Comparison of ENCODE assay signal across 8 mouse cellular contexts in the genomic region with DNA sequence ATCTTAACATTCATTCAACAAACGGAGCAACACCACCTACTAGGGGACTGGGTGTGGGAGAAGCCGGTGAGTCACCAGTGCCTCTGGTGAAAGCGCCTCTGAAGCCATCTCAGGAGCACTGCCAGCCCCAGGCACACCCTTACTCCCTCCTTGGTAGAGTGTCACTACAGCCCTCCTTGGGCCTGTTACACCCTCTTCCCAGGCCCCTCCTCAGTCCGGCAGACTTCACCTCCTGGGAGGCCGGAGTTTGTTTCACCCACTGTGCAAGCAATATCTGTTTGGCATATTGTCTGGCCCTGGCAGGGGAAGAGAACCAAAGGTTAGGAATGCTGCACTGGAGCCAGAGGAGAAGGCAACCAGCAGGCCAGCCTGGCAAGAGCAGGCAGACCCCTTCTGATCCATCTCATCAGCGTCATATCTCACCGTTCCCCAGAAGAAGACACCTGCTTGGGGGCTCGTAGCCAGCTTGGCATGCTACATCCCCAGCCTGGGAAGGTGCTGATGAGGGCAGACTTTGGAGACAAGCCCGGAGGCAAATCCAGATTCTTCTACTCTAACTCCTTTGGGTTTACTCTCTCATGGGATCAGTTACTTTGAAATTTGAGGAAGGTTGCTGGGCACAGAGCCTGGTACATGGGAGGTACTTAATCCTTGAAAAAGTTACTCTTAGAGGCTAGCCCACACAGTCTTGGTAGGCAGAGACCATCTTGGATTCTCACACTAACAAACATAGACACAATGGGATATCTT. TPM values are rescaled to one million over a fixed set of nuclear protein-coding genes. Genes with fewer than 3 reads are reported as not detected.
DNase-seq lines count a peak whose midpoint lies in the region; ATAC-seq lines count a peak whose summit lies in the region.

No protein-coding gene starts in this region.

- peak overlapping the region; percentile 80 for H3K9ac ChIP-seq in forebrain, embryonic 14.5 days (ENCODE audit: low read length)
- H3K9ac ChIP-seq in intestine, embryonic 16.5 days (ENCODE audit: low read depth, low read length), result peak overlapping the region; percentile 76

- peaks cover 36% of the 10 kb centered on the region for H3K36me3 ChIP-seq in forebrain, embryonic 14.5 days (ENCODE audit: control insufficient read depth, insufficient read depth, low read length)
- H3K36me3 ChIP-seq in intestine, embryonic 16.5 days (ENCODE audit: control insufficient read depth, insufficient read depth, low read length), result peaks cover 14% of the 10 kb centered on the region

- ATAC-seq in forebrain, embryonic 14.5 days, result no peak
- peak; percentile 17 for ATAC-seq in intestine, embryonic 16.5 days
- ATAC-seq in megakaryocyte-erythroid progenitor cell, adult 5-6 weeks (replicated peaks; ENCODE audit: low FRiP score, low TSS enrichment, poor library complexity, severe bottlenecking), result 0 out of 2 replicates have a peak, but pooled peaks have one; percentile 15

- peaks cover 11% of the 10 kb centered on the region for H3K4me1 ChIP-seq in forebrain, embryonic 14.5 days (ENCODE audit: control insufficient read depth, insufficient read depth, low read length)
- peaks cover 19% of the 10 kb centered on the region for H3K4me1 ChIP-seq in intestine, embryonic 16.5 days (ENCODE audit: control insufficient read depth, insufficient read depth, low read length)

- peak overlapping the region; percentile 84 for H3K4me3 ChIP-seq in forebrain, embryonic 14.5 days (ENCODE audit: low read depth, low read length)
- H3K4me3 ChIP-seq in intestine, embryonic 16.5 days (ENCODE audit: low read length), result peak overlapping the region; percentile 77

- 54% methylated on average over 9 of the region's 9 CpGs for WGBS in forebrain, embryonic 14.5 days
- 47% methylated on average over 9 of the region's 9 CpGs for WGBS in intestine, embryonic 16.5 days

- H3K27ac ChIP-seq in forebrain, embryonic 14.5 days (ENCODE audit: low read depth, low read length), result no peak overlapping the region
- H3K27ac ChIP-seq in intestine, embryonic 16.5 days (ENCODE audit: low read length), result 0 out of 2 replicates have a peak overlapping the region, but pooled peaks have one; percentile 72

- H3K4me2 ChIP-seq in forebrain, embryonic 14.5 days (ENCODE audit: low read length), result peak overlapping the region; percentile 82
- H3K4me2 ChIP-seq in intestine, embryonic 16.5 days (ENCODE audit: low read depth, low read length), result peak overlapping the region; percentile 78

- DNase-seq in lung, adult 18-20 months, result peak; percentile 54 to 66
- no peak for DNase-seq in lung, postnatal 25 days (ENCODE audit: low spot score)
- DNase-seq in adrenal gland, postnatal 14 days, result peak; percentile 70
- DNase-seq in forebrain, embryonic 14.5 days (ENCODE audit: low spot score), result no peak
- no peak for DNase-seq in natural killer cell, adult 2 months (ENCODE audit: low spot score in 2 of 2)
- DNase-seq in layer of hippocampus, postnatal 14 days (ENCODE audit: low spot score in 2 of 2), result no peak

- no peaks in the 10 kb centered on the region for H3K9me3 ChIP-seq in forebrain, embryonic 14.5 days (replicated peaks; ENCODE audit: control insufficient read depth, low read length)
- H3K9me3 ChIP-seq in intestine, embryonic 16.5 days (ENCODE audit: control insufficient read depth, low read length), result no peaks in the 10 kb centered on the region

- no peaks in the 10 kb centered on the region for H3K27me3 ChIP-seq in forebrain, embryonic 14.5 days (replicated peaks; ENCODE audit: control insufficient read depth, insufficient read depth, low read length)
- H3K27me3 ChIP-seq in intestine, embryonic 16.5 days (replicated peaks; ENCODE audit: control insufficient read depth, insufficient read depth, low read length), result no peaks in the 10 kb centered on the region

RNA-seq across cellular contexts. Expression of a gene that starts 1.1 kb away (rescaled TPM):
- 27.6 and 34.2 TPM in 2 replicates for total RNA-seq in adrenal gland, postnatal 14 days (2021)
- 55.5 and 63.0 TPM in 2 replicates for polyA plus RNA-seq in forebrain, embryonic 14.5 days (2014; fragmentation: Nextera tagmentation; extraction: Ambion mirVana)
- 35.5 and 35.7 TPM in 2 replicates for polyA plus RNA-seq in intestine, embryonic 16.5 days (2015; fragmentation: Nextera tagmentation; extraction: Ambion mirVana)
- 18.7 and 19.4 TPM in 2 replicates for total RNA-seq in megakaryocyte-erythroid progenitor cell, adult 5-6 weeks (2014; fragmentation: Nextera tagmentation)
- 16.0 and 22.4 TPM in 2 replicates for total RNA-seq in megakaryocyte-erythroid progenitor cell, adult 5-6 weeks (2017)
- total RNA-seq in layer of hippocampus, postnatal 14 days (2021), result 10 to 100 TPM; 25.3 to 27.3 TPM

RNA-seq across cellular contexts. Expression of a gene that starts 1.3 kb away (rescaled TPM):
- 16.2 and 20.0 TPM in 2 replicates for total RNA-seq in adrenal gland, postnatal 14 days (2021)
- 30.3 and 34.8 TPM in 2 replicates for polyA plus RNA-seq in forebrain, embryonic 14.5 days (2014; fragmentation: Nextera tagmentation; extraction: Ambion mirVana)
- polyA plus RNA-seq in intestine, embryonic 16.5 days (2015; fragmentation: Nextera tagmentation; extraction: Ambion mirVana), result 38.9 and 43.2 TPM in 2 replicates
- 23.1 and 26.8 TPM in 2 replicates for total RNA-seq in megakaryocyte-erythroid progenitor cell, adult 5-6 weeks (2014; fragmentation: Nextera tagmentation)
- total RNA-seq in megakaryocyte-erythroid progenitor cell, adult 5-6 weeks (2017), result 24.1 and 24.9 TPM in 2 replicates
- 10 to 100 TPM; 17.5 to 17.6 TPM for total RNA-seq in layer of hippocampus, postnatal 14 days (2021)

RNA-seq across cellular contexts. Expression of a gene that starts 41.1 kb away (rescaled TPM):
- 12.5 and 14.6 TPM in 2 replicates for total RNA-seq in adrenal gland, postnatal 14 days (2021)
- 17.5 and 19.7 TPM in 2 replicates for polyA plus RNA-seq in forebrain, embryonic 14.5 days (2014; fragmentation: Nextera tagmentation; extraction: Ambion mirVana)
- 14.9 and 15.7 TPM in 2 replicates for polyA plus RNA-seq in intestine, embryonic 16.5 days (2015; fragmentation: Nextera tagmentation; extraction: Ambion mirVana)
- total RNA-seq in megakaryocyte-erythroid progenitor cell, adult 5-6 weeks (2014; fragmentation: Nextera tagmentation), result 8.8 and 10.4 TPM in 2 replicates
- 25.1 and 35.4 TPM in 2 replicates for total RNA-seq in megakaryocyte-erythroid progenitor cell, adult 5-6 weeks (2017)
- total RNA-seq in layer of hippocampus, postnatal 14 days (2021), result 10 to 100 TPM; 11.8 to 13.0 TPM

RNA-seq across cellular contexts. Expression of a gene that starts 41.1 kb away (rescaled TPM):
- 38.2 and 39.5 TPM in 2 replicates for total RNA-seq in adrenal gland, postnatal 14 days (2021)
- 200 and 264 TPM in 2 replicates for polyA plus RNA-seq in forebrain, embryonic 14.5 days (2014; fragmentation: Nextera tagmentation; extraction: Ambion mirVana)
- 215 and 233 TPM in 2 replicates for polyA plus RNA-seq in intestine, embryonic 16.5 days (2015; fragmentation: Nextera tagmentation; extraction: Ambion mirVana)
- total RNA-seq in megakaryocyte-erythroid progenitor cell, adult 5-6 weeks (2014; fragmentation: Nextera tagmentation), result 211 and 214 TPM in 2 replicates
- total RNA-seq in megakaryocyte-erythroid progenitor cell, adult 5-6 weeks (2017), result 372 and 520 TPM in 2 replicates
- total RNA-seq in layer of hippocampus, postnatal 14 days (2021), result 10 to 100 TPM; 39.5 to 41.7 TPM

Comparison
In these comparisons a context has a peak if more than half of its experiments do, and no peak if none do; other contexts are left out.
1. DNase-seq: peak in lung, adult 18-20 months (2 of 2) and adrenal gland, postnatal 14 days (single experiment); none in lung, postnatal 25 days (single experiment), forebrain, embryonic 14.5 days (single experiment), natural killer cell, adult 2 months (0 of 2) and layer of hippocampus, postnatal 14 days (0 of 2).